Comparison of ENCODE assay signal across 12 mouse cellular contexts in genomic region chr3:49762711-49763110, GRCm38 (mm10).
DNase-seq lines count a peak whose midpoint lies in the region.
"Had no signal": no experiment of that assay in that cellular context is flagged by ENCODE, and none has a peak within 500 bp of the region (broad histone marks: within the 10 kb centered on the region; RNA-seq: fewer than 3 reads in every experiment).

No protein-coding gene starts in this region.

- DNase-seq in cerebellum, postnatal 10 days: peak; percentile 57 to 66
- no peak for DNase-seq in cerebellum, adult 9-11 months
- DNase-seq in cerebellum, postnatal 14 days: peak; percentile 45 to 62
- no peak for DNase-seq in cerebellum, postnatal 4 days (ENCODE audit: low spot score in 2 of 2)
- DNase-seq: adrenal gland, adult 2 months; adrenal gland, adult 8-10 months; adrenal gland, postnatal 10 days; adrenal gland, postnatal 14 days; adrenal gland, postnatal 25 days; adrenal gland, postnatal 36 days; B cell, adult 2 months; cerebellum, adult 11 months had no signal

Comparison
In these comparisons a context has a peak if more than half of its experiments do, and no peak if none do; other contexts are left out.
1. DNase-seq: peak in cerebellum, postnatal 10 days (2 of 2) and cerebellum, postnatal 14 days (2 of 2); none in cerebellum, adult 9-11 months (single experiment) and cerebellum, postnatal 4 days (0 of 2).